9 mouse cellular contexts compared by ENCODE assay signal in genomic region chr4:133220656-133221055, GRCm38 (mm10). TPM values are rescaled to one million over a fixed set of nuclear protein-coding genes. Genes with fewer than 3 reads are reported as not detected.
DNase-seq lines count a peak whose midpoint lies in the region; ATAC-seq lines count a peak whose summit lies in the region.
"Had no signal": no experiment of that assay in that cellular context is flagged by ENCODE, and none has a peak within 500 bp of the region (broad histone marks: within the 10 kb centered on the region; RNA-seq: fewer than 3 reads in every experiment).

No protein-coding gene starts in this region.

- H3K4me2 ChIP-seq in hindbrain, embryonic 15.5 days, result peak overlapping the region; percentile 58
- H3K4me2 ChIP-seq in neural tube, embryonic 14.5 days (ENCODE audit: low read depth, low read length), result peak overlapping the region; percentile 44

- H3K36me3 ChIP-seq in hindbrain, embryonic 15.5 days, result no peaks in the 10 kb centered on the region
- no peaks in the 10 kb centered on the region for H3K36me3 ChIP-seq in neural tube, embryonic 14.5 days (ENCODE audit: control insufficient read depth, insufficient read depth, low read length)

- peak overlapping the region; percentile 1; the same call in 1 of the 2 replicates for H3K9ac ChIP-seq in hindbrain, embryonic 15.5 days
- peak overlapping the region; percentile 34 for H3K9ac ChIP-seq in neural tube, embryonic 14.5 days (replicated peaks; ENCODE audit: low read depth, low read length)

- H3K27me3 ChIP-seq in hindbrain, embryonic 15.5 days, result peaks cover 23% of the 10 kb centered on the region
- H3K27me3 ChIP-seq in neural tube, embryonic 14.5 days (ENCODE audit: control insufficient read depth, insufficient read depth, low read length), result 0 out of 2 replicates have a peak, but pooled peaks cover 9% of the 10 kb centered on the region

- peak; percentile 58 for DNase-seq in urinary bladder, postnatal 14 days (ENCODE audit: low spot score)
- DNase-seq in urinary bladder, adult 2 months (ENCODE audit: low spot score), result no peak
- peak; percentile 67 for DNase-seq in liver
- no peak for DNase-seq in right cerebral cortex, postnatal 14 days
- no peak for DNase-seq in layer of hippocampus, adult 9-11 months

- WGBS in hindbrain, embryonic 15.5 days, result 3% methylated on average over 25 of the region's 25 CpGs
- 2% methylated on average over 25 of the region's 25 CpGs for WGBS in neural tube, embryonic 14.5 days

- H3K4me1 ChIP-seq in hindbrain, embryonic 15.5 days (replicated peaks), result peaks cover 6% of the 10 kb centered on the region
- H3K4me1 ChIP-seq in neural tube, embryonic 14.5 days (ENCODE audit: control insufficient read depth, insufficient read depth, low read length), result no peaks in the 10 kb centered on the region

- peak overlapping the region; percentile 33 for H3K4me3 ChIP-seq in hindbrain, embryonic 15.5 days
- H3K4me3 ChIP-seq in neural tube, embryonic 14.5 days (ENCODE audit: low read depth, low read length), result peak overlapping the region; percentile 24
- H3K4me3 ChIP-seq: myocyte had no signal

- no peak overlapping the region for H3K27ac ChIP-seq in hindbrain, embryonic 15.5 days (replicated peaks)
- no peak overlapping the region for H3K27ac ChIP-seq in neural tube, embryonic 14.5 days (ENCODE audit: low read depth, low read length)

- ATAC-seq in hindbrain, embryonic 15.5 days (ENCODE audit: low FRiP score, low read depth), result no peak
- ATAC-seq in neural tube, embryonic 14.5 days (ENCODE audit: low read depth), result no peak
- no peak for ATAC-seq in frontal cortex, adult (ENCODE audit: low TSS enrichment)

- H3K9me3 ChIP-seq in hindbrain, embryonic 15.5 days, result no peaks in the 10 kb centered on the region
- no peaks in the 10 kb centered on the region for H3K9me3 ChIP-seq in neural tube, embryonic 14.5 days (ENCODE audit: control insufficient read depth, low read length)

RNA-seq across cellular contexts. Expression of gene Gpr3, which starts 8.3 kb away (rescaled TPM):
- 0.15 and 0.36 TPM in 2 replicates for polyA plus RNA-seq in urinary bladder, adult 2 months (2012; rRNA removed)
- 1.6 and 2.7 TPM in 2 replicates for polyA plus RNA-seq in hindbrain, embryonic 15.5 days (2015; fragmentation: Nextera tagmentation; extraction: Ambion mirVana)
- 2.4 and 2.5 TPM in 2 replicates for polyA plus RNA-seq in neural tube, embryonic 14.5 days (2014; fragmentation: Nextera tagmentation; extraction: Ambion mirVana)

RNA-seq across cellular contexts. Expression of gene Cd164l2, which starts 8.7 kb away (rescaled TPM):
- 1.5 and 2.1 TPM in 2 replicates for polyA plus RNA-seq in urinary bladder, adult 2 months (2012; rRNA removed)
- polyA plus RNA-seq in hindbrain, embryonic 15.5 days (2015; fragmentation: Nextera tagmentation; extraction: Ambion mirVana), result 3.0 and 4.5 TPM in 2 replicates
- 0.82 and 2.0 TPM in 2 replicates for polyA plus RNA-seq in neural tube, embryonic 14.5 days (2014; fragmentation: Nextera tagmentation; extraction: Ambion mirVana)

RNA-seq across cellular contexts. Expression of gene Map3k6, which starts 20.0 kb away (rescaled TPM):
- polyA plus RNA-seq in urinary bladder, adult 2 months (2012; rRNA removed), result 23.8 and 24.2 TPM in 2 replicates
- 1.8 and 2.2 TPM in 2 replicates for polyA plus RNA-seq in hindbrain, embryonic 15.5 days (2015; fragmentation: Nextera tagmentation; extraction: Ambion mirVana)
- polyA plus RNA-seq in neural tube, embryonic 14.5 days (2014; fragmentation: Nextera tagmentation; extraction: Ambion mirVana), result 2.6 and 2.9 TPM in 2 replicates

RNA-seq across cellular contexts. Expression of gene Sytl1, which starts 42.3 kb away (rescaled TPM):
- 67.1 and 79.6 TPM in 2 replicates for polyA plus RNA-seq in urinary bladder, adult 2 months (2012; rRNA removed)
- polyA plus RNA-seq in hindbrain, embryonic 15.5 days (2015; fragmentation: Nextera tagmentation; extraction: Ambion mirVana), result 0.32 and 0.35 TPM in 2 replicates
- 0.12 and 0.21 TPM in 2 replicates for polyA plus RNA-seq in neural tube, embryonic 14.5 days (2014; fragmentation: Nextera tagmentation; extraction: Ambion mirVana)

RNA-seq across cellular contexts. Expression of gene Tmem222, which starts 56.9 kb away (rescaled TPM):
- 81.0 and 92.6 TPM in 2 replicates for polyA plus RNA-seq in urinary bladder, adult 2 months (2012; rRNA removed)
- polyA plus RNA-seq in hindbrain, embryonic 15.5 days (2015; fragmentation: Nextera tagmentation; extraction: Ambion mirVana), result 109 and 121 TPM in 2 replicates
- polyA plus RNA-seq in neural tube, embryonic 14.5 days (2014; fragmentation: Nextera tagmentation; extraction: Ambion mirVana), result 114 and 118 TPM in 2 replicates

Comparison
In these comparisons a context has a peak if more than half of its experiments do, and no peak if none do; other contexts are left out.
1. DNase-seq: peak in urinary bladder, postnatal 14 days (single experiment) and liver (single experiment); none in urinary bladder, adult 2 months (single experiment), right cerebral cortex, postnatal 14 days (single experiment) and layer of hippocampus, adult 9-11 months (single experiment).